Mouse (Mus musculus) embryonic facial prominence, embryonic 11.5 days (tissue): ENCODE results near the gene Tmcc3. TPM values are rescaled to one million over a fixed set of nuclear protein-coding genes. Genes with fewer than 3 reads are reported as not detected.
A peak's percentile ranks its signal among the peaks of the same experiment; 100 is the strongest.

Experiments
- ATAC-seq: fragments of 200-750 bp; cut with Nextera tagmentation; replicated peaks from 2 replicates; pipeline ENCODE4 v1.8.0; 2017; ENCODE audit warnings: low read depth; ENCODE audit not compliant: insufficient number of reproducible peaks, low FRiP score, low TSS enrichment
- DNase-seq: peaks from one replicate; pipeline ENCODE4 v3.0.0-alpha.2; 2015; ENCODE audit warnings: low spot score
- H3K27ac ChIP-seq: fragments of 300-500 bp; sonication (generic); replicated peaks from 2 replicates; pipeline ENCODE4 v1.5.1; 2014; ENCODE audit warnings: mild to moderate bottlenecking, low read depth, low read length, control low read depth
- H3K27me3 ChIP-seq: fragments of 300-500 bp; sonication (generic); 2 replicates; pipeline ENCODE4 v1.6.1; 2014; ENCODE audit warnings: mild to moderate bottlenecking, low read length, moderate library complexity, mixed read lengths; ENCODE audit not compliant: control insufficient read depth, insufficient read depth
- H3K36me3 ChIP-seq: fragments of 300-500 bp; sonication (generic); replicated peaks from 2 replicates; pipeline ENCODE4 v1.6.1; 2014; ENCODE audit warnings: low read depth, mild to moderate bottlenecking, low read length, moderate library complexity, mixed read lengths; ENCODE audit not compliant: control insufficient read depth, insufficient read depth
- H3K4me1 ChIP-seq: fragments of 300-500 bp; sonication (generic); 2 replicates; pipeline ENCODE4 v1.6.1; 2014; ENCODE audit warnings: low read length, mixed read lengths; ENCODE audit not compliant: control insufficient read depth, insufficient read depth
- H3K4me2 ChIP-seq: fragments of 300-500 bp; sonication (generic); 2 replicates; pipeline ENCODE4 v1.6.1; 2014; ENCODE audit warnings: low read depth, mild to moderate bottlenecking, control low read depth, low read length, moderate library complexity
- H3K4me3 ChIP-seq: fragments of 300-500 bp; sonication (generic); 2 replicates; pipeline ENCODE4 v1.5.1; 2014; ENCODE audit warnings: low read depth, low read length, control low read depth
- H3K9ac ChIP-seq: fragments of 300-500 bp; sonication (generic); replicated peaks from 2 replicates; pipeline ENCODE4 v1.6.1; 2014; ENCODE audit warnings: mild to moderate bottlenecking, control low read depth, low read length
- H3K9me3 ChIP-seq: fragments of 300-500 bp; sonication (generic); replicated peaks from 2 replicates; pipeline ENCODE4 v1.6.1; 2016; ENCODE audit warnings: mild to moderate bottlenecking, low read length, inconsistent platforms, mixed read lengths; ENCODE audit not compliant: control insufficient read depth
- WGBS: fragments of 180-500 bp; shearing (Covaris S2); extraction: QIAGEN DNeasy Blood & Tissue Kit; methylation state at CpG from one replicate; pipeline ENCODE4 v1.1.7; 2014; 5-methylcytosine and 5-hydroxymethylcytosine counted together
- polyA plus RNA-seq: library from polyadenylated mRNA; unstranded; fragments of >200 nt; fragmentation: Nextera tagmentation; extraction: Ambion mirVana; gene quantifications from 2 replicates; pipeline ENCODE4 v1.2.1, GENCODE M21; 2014

The Tmcc3 gene
- polyA plus RNA-seq, 1 experiment from 2014 or later, result 3.0 TPM

DNA sequence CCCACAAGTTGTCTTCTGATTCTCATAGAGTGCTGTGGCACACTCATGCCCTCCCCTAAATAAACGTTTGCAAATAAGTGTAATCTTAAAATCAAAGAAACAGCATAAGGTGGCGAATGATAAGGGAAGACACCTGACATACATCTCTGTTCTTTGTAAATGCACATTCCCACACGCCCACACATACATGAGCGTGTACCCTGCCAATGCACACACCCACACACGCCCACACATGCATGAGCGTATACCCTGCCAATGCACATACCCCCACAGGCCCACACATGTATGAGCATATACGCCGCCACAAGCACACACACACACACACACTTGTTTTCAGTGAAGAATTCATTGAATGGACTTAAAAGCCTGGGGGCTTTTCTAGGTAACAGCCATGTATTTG, 211.5 kb downstream of the Tmcc3 start:
- 80% methylated on average over 8 of the region's 8 CpGs for WGBS
- H3K27ac ChIP-seq, result no peak overlapping the region
- no peak overlapping the region for H3K4me3 ChIP-seq
- H3K36me3 ChIP-seq, result no peaks in the 10 kb centered on the region
- no peaks in the 10 kb centered on the region for H3K9me3 ChIP-seq
- no peaks in the 10 kb centered on the region for H3K4me1 ChIP-seq
- H3K9ac ChIP-seq, result no peak overlapping the region
- DNase-seq (no peak), ATAC-seq (0 out of 2 replicates have a peak, but pooled peaks have one; percentile 45)
- H3K27me3 ChIP-seq, result no peaks in the 10 kb centered on the region
- H3K4me2 ChIP-seq, result no peak overlapping the region

DNA sequence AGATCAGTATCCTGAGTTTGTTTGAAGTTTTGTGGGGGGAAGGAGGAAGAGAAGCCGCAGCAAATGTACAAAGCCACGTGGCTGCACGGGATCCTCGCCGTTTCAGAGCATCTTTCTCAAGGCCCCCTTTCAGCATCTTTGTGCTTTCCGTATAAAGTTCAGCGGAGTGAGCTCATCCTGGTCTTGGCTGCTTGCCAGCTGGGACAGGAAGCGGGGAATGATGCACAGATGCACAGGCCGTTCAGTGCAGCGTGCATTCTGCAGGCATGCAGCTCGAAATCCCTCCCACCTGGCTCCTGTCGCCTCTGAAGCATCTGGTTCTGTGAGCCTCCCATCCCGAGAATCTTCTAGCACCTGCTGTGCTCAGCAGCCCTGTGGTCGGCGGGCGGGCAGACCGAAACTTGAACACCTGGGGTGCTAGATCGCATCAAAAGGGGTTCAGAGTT, 212.0 kb downstream of the Tmcc3 start:
- 11% methylated on average over 18 of the region's 18 CpGs for WGBS
- Histone ChIP-seq H3K9ac (no peak overlapping the region), H3K27ac (no peak overlapping the region), H3K4me2 (no peak overlapping the region), H3K4me3 (no peak overlapping the region), H3K9me3 (no peaks in the 10 kb centered on the region), H3K36me3 (no peaks in the 10 kb centered on the region), H3K4me1 (no peaks in the 10 kb centered on the region), H3K27me3 (no peaks in the 10 kb centered on the region)
- ATAC-seq (0 out of 2 replicates have a peak, but pooled peaks have one; percentile 50), DNase-seq (peak; percentile 80)

DNA sequence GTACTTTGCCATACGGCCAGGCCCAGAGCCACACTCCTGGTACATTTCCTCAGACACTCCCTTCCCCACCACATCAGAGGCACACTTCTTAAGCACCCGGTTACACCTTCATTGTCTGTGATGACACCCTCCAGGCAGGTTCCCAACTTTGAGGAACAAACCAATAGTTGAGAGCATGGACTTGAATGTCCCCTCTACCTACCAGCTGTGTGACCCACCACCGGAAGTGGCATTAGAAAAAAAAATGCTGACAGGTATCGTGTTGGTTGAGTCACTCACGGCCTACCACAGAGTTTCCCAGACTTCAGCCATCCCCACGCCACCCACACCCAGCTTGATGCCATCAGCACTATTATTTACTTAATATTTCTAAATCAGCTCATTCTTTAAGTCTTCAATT, 213.2 kb downstream of the Tmcc3 start:
- ATAC-seq, result no peak
- Histone ChIP-seq H3K4me3 (no peak overlapping the region), H3K9me3 (no peaks in the 10 kb centered on the region), H3K4me2 (no peak overlapping the region), H3K27me3 (no peaks in the 10 kb centered on the region), H3K36me3 (no peaks in the 10 kb centered on the region), H3K4me1 (no peaks in the 10 kb centered on the region), H3K27ac (no peak overlapping the region), H3K9ac (no peak overlapping the region)
- DNase-seq, result no peak
- WGBS, result 62% methylated on average over 6 of the region's 6 CpGs

DNA sequence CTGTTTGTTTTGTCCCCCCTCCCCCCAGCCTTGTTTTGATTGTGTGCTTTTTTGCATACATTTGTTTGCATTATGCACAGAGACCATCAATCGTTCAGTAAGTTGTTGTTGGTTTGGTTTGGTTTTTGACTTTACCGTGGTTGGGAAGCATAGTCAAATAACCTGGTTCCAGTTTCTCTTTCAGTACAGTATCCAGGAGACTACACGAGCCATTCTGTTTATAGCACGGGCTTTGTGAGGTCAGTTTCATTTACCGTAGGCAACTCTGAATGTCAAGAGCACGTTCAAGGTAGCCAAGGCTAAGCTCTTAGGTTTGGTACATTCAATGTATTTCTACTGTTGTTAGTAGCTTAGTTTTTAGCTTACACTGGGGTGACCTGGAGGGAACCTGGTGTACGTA, 214.0 kb downstream of the Tmcc3 start:
- Histone ChIP-seq H3K27ac (no peak overlapping the region), H3K9me3 (no peaks in the 10 kb centered on the region), H3K9ac (no peak overlapping the region), H3K36me3 (no peaks in the 10 kb centered on the region), H3K27me3 (no peaks in the 10 kb centered on the region), H3K4me1 (no peaks in the 10 kb centered on the region), H3K4me2 (no peak overlapping the region), H3K4me3 (no peak overlapping the region)
- DNase-seq, result no peak
- 85% methylated on average over 7 of the region's 7 CpGs for WGBS
- ATAC-seq, result no peak

DNA sequence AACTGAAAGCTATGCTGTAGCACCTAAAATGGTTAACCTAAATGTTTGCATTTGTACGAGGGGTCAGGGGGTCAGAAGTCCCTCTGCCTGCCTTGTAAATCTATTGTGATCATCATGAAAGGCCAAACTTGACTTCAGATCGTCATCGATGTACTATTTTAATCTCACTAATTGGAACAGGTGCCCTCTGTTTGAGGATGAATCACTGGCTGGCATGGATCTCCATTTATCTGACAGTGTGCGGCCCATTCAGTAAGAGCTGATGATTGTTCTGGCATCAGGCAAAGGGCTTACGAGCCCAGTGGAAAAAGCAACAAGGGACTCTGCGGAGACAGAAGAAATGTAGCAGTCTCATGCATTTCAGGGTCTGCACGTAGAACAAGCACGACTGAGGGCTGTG, 215.1 kb downstream of the Tmcc3 start:
- Histone ChIP-seq H3K36me3 (no peaks in the 10 kb centered on the region), H3K9me3 (no peaks in the 10 kb centered on the region), H3K4me3 (no peak overlapping the region), H3K27me3 (no peaks in the 10 kb centered on the region), H3K4me1 (no peaks in the 10 kb centered on the region), H3K9ac (no peak overlapping the region), H3K4me2 (no peak overlapping the region), H3K27ac (no peak overlapping the region)
- DNase-seq, result no peak
- 82% methylated on average over 8 of the region's 8 CpGs for WGBS
- ATAC-seq, result no peak

DNA sequence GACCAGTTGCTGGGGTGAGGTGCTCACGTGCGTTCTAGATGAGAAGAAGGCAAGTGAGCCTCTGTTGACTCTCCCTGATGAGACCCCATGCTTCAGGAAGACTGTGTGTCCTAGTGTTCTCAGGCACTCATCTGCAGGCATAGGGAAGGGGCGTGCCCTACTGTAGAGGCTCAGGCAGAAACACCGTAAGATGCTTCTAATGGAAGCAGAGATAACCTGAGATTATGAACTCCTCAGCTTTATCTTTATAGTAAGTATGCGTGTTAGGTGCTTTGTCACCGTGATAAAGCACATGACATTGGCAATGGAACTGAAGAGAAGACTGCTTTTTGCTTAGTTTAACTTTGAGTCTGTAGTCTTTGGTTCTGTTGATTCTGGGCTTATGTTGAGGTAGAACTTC, 215.5 kb downstream of the Tmcc3 start:
- H3K36me3 ChIP-seq, result no peaks in the 10 kb centered on the region
- 92% methylated on average over 6 of the region's 6 CpGs for WGBS

DNA sequence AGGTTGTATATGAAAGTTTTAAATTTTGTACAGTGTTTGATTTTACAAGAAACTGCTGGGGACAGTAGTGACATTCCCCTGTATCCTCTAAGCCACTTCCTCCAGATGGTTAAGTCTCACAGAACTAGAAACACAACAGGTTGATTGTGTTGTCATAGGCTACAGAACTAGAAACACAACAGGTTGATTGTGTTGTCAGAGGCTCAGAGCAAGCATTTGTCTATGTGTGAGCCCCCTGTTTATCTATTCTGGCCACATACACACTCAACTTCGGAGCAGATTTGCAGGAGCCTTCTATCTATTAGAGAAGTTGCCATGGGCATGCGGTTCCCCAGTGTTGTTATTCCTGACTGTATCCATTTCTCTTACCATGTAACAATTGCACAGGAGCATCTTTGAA, 218.3 kb downstream of the Tmcc3 start:
- no peak for DNase-seq
- Histone ChIP-seq H3K27ac (no peak overlapping the region), H3K9ac (no peak overlapping the region), H3K4me2 (no peak overlapping the region), H3K4me1 (no peaks in the 10 kb centered on the region), H3K27me3 (no peaks in the 10 kb centered on the region), H3K9me3 (no peaks in the 10 kb centered on the region), H3K36me3 (no peaks in the 10 kb centered on the region), H3K4me3 (no peak overlapping the region)
- ATAC-seq, result no peak
- 62% methylated on average over 2 of the region's 2 CpGs for WGBS

More for the DNA sequence above, 215.5 kb downstream of the Tmcc3 start:
- no peak overlapping the region for H3K27ac ChIP-seq
- ATAC-seq (no peak), DNase-seq (no peak)
- no peak overlapping the region for H3K4me2 ChIP-seq
- no peak overlapping the region for H3K4me3 ChIP-seq
- H3K9ac ChIP-seq, result no peak overlapping the region
- no peaks in the 10 kb centered on the region for H3K4me1 ChIP-seq
- H3K9me3 ChIP-seq, result no peaks in the 10 kb centered on the region
- H3K27me3 ChIP-seq, result no peaks in the 10 kb centered on the region

DNA sequence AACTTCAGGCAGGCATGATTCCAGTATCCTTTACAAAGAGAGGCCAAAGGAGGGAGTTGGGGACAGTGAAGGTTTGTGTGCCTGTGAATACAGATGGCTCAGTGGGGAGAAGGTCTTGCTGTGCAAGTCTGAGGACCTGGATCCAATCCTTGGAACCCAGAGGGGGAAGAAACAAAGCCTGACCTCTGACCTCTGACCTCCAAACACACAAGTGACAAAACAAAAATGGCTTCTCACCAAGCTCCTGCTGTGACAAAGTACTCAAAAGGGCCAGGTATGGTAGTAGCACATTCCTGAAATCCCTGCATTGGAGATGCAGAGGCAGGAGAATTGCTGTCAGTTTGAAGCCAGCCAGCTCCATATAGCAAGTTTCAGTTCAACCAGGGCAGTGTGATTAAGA, 219.7 kb downstream of the Tmcc3 start:
- DNase-seq, result no peak
- no peak for ATAC-seq
- H3K27ac ChIP-seq, result no peak overlapping the region
- H3K4me2 ChIP-seq, result no peak overlapping the region
- no peak overlapping the region for H3K9ac ChIP-seq
- no peak overlapping the region for H3K4me3 ChIP-seq
- H3K27me3 ChIP-seq, result no peaks in the 10 kb centered on the region
- no peaks in the 10 kb centered on the region for H3K4me1 ChIP-seq
- H3K36me3 ChIP-seq, result no peaks in the 10 kb centered on the region
- no peaks in the 10 kb centered on the region for H3K9me3 ChIP-seq
